Comparison of ENCODE assay signal across 9 mouse cellular contexts in genomic region chr14:62370819-62371218, GRCm38 (mm10).
DNase-seq lines count a peak whose midpoint lies in the region; TF ChIP-seq lines count a peak whose summit lies in the region.
"Had no signal": no experiment of that assay in that cellular context is flagged by ENCODE, and none has a peak within 500 bp of the region (broad histone marks: within the 10 kb centered on the region; RNA-seq: fewer than 3 reads in every experiment).

No protein-coding gene starts in this region.

- no peak overlapping the region for H3K4me3 ChIP-seq in layer of hippocampus, adult 2 months
- H3K4me3 ChIP-seq in left cerebral cortex, adult 2 months = no peak overlapping the region
- H3K4me3 ChIP-seq: limb, embryonic 15.5 days had no signal

- no peak overlapping the region for H3K27ac ChIP-seq in layer of hippocampus, adult 2 months
- no peak overlapping the region for H3K27ac ChIP-seq in left cerebral cortex, adult 2 months
- H3K27ac ChIP-seq: limb, embryonic 15.5 days had no signal

- peak; percentile 33 for DNase-seq in urinary bladder, postnatal 25 days (ENCODE audit: low spot score)
- DNase-seq in urinary bladder, postnatal 10 days (ENCODE audit: low spot score) = no peak
- peak; percentile 60 to 66 for DNase-seq in heart, postnatal 10 days
- peak; percentile 39 to 54 for DNase-seq in kidney, postnatal 4 days
- no peak for DNase-seq in layer of hippocampus, adult 8-10 months (ENCODE audit: low spot score in 2 of 2)
- no peak for DNase-seq in layer of hippocampus, adult 2 months (ENCODE audit: low spot score in 2 of 2)
- no peak for DNase-seq in left cerebral cortex, adult 2 months (ENCODE audit: extremely low spot score in 1 of 2, low spot score in 2 of 2)
- no peak for DNase-seq in cerebellum, postnatal 10 days

- intact Hi-C loops in heart, postnatal 10 days (cut with DNase I) = no loop called here
- intact Hi-C loops in left cerebral cortex, adult 2 months (cut with DNase I) = no loop called here

- TF ChIP-seq CTCF in layer of hippocampus, adult 2 months (conservative IDR thresholded peaks at IDR 0.05) = no peak
- TF ChIP-seq CTCF in left cerebral cortex, adult 2 months (IDR thresholded peaks at IDR 0.05) = no peak

Comparison
In these comparisons a context has a peak if more than half of its experiments do, and no peak if none do; other contexts are left out.
1. DNase-seq: peak in urinary bladder, postnatal 25 days (single experiment), heart, postnatal 10 days (2 of 2) and kidney, postnatal 4 days (2 of 2); none in urinary bladder, postnatal 10 days (single experiment), layer of hippocampus, adult 8-10 months (0 of 2), layer of hippocampus, adult 2 months (0 of 2), left cerebral cortex, adult 2 months (0 of 2) and cerebellum, postnatal 10 days (0 of 2).